Mouse (Mus musculus) NIH3T3 (cell line): ENCODE data around the gene Synm.

Experiments used
- DNase-seq: peaks from one replicate; pipeline ENCODE4 v3.0.0-alpha.2; 2012; ENCODE audit warnings: low read depth

Synm gene

DNA sequence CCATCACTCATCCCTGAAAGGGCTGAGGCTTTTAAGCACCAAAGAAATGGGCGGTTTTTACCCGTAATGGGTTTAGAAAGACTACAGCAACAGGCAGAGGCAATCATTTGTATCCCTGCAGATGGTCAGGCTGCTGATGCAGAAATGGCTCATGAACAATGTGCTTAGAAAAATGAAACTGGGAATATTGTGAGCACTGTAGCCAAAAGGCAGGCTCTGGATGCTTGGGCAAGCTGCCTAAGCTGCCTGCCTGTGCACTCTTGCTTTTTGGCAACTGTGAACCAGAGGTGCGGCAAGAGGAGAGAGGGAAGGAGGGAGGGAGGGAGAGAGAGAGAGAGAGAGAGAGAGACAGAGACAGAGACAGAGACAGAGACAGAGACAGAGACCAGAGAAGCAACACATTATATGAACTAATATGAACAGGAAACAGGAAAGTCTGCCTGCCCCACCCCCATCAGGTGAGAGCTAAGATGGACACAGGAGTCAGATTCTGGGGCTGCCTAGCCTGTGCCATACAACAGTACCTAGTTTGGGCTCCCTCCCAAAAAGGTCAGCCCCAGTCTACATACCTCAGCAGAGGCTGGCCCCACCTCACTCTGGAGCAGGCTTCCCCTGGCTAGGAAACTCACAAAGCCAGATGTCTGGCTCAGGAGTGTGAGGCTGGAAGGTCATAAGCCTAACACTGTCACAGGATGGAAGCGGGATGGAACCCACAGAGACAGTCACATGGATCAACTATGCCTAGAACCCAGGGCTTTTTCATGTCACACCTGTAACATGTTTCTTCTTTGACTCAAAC is 9.9 kb downstream of the Synm start:
- DNase-seq, result peak; percentile 71

GRCm38 (mm10) chr7:67747731-67748305 is 11.7 kb downstream of the Synm start:
- peak; percentile 47 for DNase-seq

DNA sequence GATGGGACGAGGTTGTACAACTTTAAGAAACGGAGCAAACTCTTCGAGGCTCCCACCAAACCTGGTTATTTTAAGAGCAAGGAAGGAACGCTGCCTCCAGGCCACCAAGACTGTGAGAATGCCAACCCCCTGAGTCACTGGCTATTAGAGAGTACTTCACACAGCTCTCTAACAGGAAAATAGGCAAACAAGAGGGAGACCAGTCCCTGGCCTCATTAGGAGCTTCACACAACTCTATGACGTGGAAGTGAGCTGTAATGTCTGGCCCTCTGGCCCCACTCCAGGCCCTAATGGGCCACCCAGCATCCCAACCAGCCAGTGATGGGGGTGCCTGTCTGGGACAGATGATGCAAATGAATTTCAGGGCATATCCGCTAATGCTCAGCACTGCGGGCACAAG is 17.8 kb downstream of the Synm start:
- DNase-seq, result peak; percentile 87

DNA sequence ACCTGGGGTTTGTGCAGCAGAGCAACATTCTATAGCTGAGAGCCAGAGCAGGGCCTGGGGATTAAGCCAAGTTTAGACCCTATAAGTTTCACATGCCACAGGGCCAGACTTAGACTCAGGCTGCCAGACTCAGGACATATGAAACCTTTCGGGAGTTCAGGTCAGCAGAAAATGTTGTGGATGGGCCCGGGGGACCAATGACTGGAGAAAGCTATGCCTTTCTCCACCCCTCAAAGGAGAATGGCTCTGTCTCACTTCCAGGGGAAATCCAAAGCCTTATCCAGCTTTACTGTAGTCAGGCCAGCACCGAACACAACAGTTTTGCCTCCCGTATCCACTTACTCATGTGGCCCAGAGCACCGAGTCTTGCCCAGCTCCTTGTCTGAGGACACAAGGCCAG is 18.7 kb downstream of the Synm start:
- peak; percentile 76 for DNase-seq

- DNase-seq, result peak; percentile 63
These were observed 19.2 kb downstream of the Synm start for GRCm38 (mm10) chr7:67740382-67740781.

- no peak for DNase-seq
These were observed 27.3 kb downstream of the Synm start for GRCm38 (mm10) chr7:67732276-67732675.

DNA sequence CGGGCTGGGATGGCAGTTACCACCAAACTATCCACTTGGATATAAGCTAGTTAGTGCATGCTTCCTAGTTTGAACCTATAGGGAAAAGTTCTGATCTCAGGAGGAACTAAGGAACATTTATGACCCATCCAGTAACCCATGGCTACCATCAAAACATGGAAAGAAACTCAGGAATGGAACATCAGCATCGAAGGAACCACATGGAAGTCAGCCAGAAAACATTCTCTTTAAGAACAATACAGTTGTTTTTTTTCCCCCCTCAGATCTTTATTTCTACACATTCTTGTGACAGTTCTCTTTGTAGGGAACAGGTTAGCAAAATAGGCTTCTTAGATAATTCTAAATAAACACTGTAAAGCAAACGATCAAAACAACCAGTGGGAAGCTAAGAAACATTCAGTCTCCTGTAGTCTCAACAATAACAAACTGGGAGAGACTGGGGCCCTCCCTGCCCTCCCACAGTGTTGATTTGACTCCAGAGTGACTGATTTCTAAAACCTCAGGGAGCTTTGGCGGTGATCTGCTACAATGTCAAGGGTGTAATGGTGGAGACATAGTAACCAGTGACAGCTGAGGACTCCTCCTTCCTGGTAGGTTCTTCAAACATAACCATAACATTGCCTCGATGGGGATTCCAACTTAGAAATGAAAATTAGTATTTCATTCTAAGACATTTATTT is 29.0 kb downstream of the Synm start:
- peak; percentile 44 for DNase-seq

DNA sequence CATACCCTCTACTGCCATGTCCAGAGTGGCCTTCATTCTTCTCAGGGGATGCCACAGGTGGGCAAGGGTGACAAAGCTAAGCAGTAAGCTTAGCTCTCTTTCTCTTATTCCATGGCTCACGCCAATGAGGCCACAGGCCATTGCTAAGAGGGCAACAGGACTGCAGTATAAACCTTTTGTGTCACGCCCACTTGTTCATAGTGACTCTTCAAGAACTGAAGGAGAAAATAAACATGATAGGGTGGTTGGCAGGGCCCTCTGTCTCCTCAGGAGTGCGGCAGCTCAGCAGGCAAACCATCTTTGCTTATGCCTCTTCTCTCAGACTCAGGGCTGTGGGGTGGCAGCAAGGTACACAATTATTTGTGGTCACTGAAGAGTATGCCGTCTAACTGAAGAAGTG is 30.7 kb downstream of the Synm start:
- no peak for DNase-seq

- DNase-seq, result no peak
These were observed 31.3 kb downstream of the Synm start for GRCm38 (mm10) chr7:67728203-67728602.

DNA sequence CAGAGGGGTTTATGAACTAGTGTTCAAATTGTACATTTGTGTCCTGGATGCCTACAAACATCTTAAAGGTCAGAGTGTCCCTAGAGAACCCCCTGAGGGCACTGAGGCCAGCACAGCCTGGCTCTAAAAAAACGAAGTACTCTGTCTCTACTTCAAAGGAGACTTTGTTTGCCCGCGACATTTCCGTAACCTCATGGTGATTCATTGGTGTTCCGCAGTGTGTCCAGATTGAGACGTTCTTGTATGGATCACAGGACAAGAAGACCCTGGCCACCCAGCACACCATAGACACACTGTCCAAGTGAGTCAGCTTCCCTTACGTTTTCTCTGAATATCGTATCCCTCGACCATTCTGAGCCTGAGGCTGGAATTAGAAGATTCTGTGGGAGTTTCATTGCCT is 34.5 kb downstream of the Synm start:
- no peak for DNase-seq

DNA sequence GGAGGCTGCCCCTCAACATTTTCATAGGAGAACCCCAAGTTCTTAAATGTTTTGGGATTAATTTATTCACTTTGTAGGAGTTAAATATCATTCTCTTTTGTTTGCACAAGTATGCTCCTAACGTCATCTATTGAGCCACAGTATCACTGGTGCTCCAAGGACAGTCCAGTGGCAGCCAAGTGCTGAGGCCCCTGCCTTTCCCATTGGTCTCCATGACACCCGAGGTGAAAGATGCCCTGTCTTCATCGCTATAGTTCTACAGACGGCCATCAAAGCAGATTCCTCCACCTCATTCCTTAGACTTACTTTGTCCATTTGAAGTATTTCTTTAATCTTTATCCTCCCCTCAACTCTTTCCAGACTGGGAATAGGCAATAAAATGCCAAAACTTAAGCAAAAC is 35.0 kb downstream of the Synm start:
- no peak for DNase-seq

DNA sequence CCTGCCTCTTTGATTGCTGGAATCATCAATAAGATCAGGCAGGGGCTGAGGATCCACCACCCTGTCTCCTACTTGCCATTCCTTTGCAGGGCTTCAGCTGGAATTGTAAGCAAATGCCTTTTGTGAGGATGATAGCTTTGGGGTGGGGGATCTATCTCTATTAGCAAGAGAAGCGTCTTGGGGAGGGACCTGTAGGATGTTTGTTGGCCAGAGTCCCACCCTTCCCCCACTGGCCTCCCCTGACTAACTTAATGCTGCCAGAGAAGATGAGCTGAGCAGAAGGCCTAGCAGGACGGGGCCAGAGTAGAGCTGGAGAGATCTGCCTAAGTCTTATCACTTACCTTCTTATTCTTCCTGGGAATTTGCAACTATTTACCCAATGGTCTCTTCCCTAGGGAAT is 37.4 kb downstream of the Synm start:
- no peak for DNase-seq

DNA sequence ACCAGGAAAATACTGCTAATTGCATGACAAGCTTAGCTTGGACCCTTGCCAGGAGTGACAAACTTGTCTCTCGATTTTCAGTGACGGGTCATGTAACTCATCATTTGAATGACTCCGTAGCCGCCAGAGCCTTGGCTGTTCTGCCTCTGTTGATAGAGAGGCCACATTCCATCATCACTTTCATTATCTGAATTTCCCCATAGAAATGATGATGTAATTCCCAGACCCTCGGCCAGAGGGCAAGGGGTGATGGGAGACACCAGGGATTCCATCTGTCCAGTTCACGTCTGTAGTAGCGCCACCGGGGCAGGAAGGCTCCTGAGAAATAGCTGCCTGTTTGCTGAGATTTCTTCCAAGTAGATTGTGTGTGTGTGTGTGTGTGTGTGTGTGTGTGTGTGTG is 40.7 kb downstream of the Synm start:
- peak; percentile 33 for DNase-seq

DNA sequence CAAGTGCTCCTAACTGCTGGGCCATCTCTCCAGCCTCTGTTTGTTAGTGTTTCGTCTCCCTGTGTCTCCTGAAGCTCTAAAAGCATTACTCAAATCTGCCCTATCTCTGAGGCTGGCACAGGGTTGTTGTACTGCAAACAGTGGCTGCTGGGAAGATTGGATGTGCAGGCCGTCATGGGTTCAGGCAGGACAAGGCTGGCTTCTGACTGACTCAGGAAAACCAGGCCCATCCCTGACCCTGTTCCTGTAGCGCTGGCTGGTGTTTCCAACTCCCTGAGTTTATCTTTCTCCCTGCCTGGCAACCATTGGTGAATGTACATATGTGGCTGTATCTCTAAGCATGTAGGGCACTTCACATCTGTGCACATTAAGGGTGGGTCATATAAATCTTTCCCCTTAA is 42.0 kb downstream of the Synm start:
- no peak for DNase-seq

- no peak for DNase-seq
These were observed 42.6 kb downstream of the Synm start for GRCm38 (mm10) chr7:67716925-67717324.

- no peak for DNase-seq
These were observed 43.2 kb downstream of the Synm start for GRCm38 (mm10) chr7:67716213-67716878.

DNA sequence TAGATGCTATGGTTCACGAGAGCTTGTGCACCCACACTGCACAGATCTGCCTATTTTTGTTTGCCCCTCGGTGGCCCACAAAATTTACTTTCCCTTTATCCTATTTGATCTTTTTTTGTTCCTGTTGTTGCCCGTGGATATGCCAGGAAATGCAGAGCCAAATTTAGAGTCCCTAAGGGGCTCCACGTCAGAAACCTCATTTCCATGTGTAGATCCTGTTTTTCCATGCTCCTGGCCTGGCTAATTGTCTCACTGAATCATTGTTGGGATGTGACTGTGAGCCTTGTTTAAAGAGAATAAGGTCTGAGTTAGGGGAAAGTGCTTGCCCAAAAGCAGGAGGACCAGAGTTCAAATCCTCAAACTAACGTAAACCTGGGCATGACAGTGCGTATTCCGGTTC is 44.4 kb downstream of the Synm start:
- DNase-seq, result no peak

DNA sequence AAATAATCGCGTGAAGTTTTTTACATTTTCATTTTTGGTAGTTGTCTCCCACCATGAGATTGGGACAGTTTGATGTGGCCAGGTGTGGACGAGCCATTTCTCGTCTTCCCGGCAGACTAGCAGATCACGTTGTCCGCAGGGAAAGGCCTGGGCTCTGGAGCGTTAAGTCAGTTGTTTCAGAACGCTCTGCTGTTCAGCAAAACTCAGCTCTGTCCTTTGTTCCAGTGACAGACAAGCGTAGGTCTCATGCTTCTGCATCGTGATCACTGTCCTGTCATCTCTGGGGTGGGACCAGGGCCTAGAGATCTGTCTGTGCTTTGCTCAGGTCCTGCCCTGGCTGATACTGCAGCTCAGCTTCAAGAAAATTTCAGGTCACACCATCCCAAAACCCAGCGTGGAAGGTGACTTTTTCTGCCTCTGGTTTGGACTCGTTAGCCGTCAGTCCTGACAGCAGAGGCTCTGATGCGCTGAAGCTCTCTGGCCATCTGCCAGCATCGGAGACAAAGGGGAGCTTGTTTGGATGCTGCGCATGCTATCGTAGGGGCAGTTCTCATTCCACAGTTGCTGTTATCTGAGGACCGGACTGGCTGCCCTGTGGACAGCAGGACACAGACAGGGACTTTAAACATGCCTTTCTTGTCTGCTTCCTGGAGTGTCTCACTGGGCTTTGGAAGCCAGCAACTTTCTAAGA is 45.6 kb downstream of the Synm start:
- DNase-seq, result no peak

DNA sequence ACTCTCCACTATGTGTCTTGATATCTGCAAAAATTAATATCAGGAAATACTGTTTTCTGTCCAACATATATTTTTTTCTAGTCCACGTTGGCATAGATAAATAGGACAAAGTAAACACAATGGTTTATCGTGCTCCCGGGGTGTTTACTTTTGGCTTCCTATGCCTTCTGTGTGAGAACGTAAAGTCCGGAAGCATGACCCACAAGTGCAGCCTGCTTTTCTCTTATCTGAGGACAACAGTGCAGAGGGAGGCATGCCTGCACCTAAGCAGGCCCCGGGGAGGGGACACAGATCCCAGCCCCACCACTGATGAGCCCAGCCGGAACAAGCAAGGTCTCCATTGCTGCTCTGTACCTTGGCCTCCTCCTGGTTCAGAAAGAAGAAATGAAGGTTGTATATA is 49.3 kb downstream of the Synm start:
- no peak for DNase-seq

- DNase-seq, result no peak
These were observed 51.4 kb downstream of the Synm start for GRCm38 (mm10) chr7:67708160-67708559.

DNA sequence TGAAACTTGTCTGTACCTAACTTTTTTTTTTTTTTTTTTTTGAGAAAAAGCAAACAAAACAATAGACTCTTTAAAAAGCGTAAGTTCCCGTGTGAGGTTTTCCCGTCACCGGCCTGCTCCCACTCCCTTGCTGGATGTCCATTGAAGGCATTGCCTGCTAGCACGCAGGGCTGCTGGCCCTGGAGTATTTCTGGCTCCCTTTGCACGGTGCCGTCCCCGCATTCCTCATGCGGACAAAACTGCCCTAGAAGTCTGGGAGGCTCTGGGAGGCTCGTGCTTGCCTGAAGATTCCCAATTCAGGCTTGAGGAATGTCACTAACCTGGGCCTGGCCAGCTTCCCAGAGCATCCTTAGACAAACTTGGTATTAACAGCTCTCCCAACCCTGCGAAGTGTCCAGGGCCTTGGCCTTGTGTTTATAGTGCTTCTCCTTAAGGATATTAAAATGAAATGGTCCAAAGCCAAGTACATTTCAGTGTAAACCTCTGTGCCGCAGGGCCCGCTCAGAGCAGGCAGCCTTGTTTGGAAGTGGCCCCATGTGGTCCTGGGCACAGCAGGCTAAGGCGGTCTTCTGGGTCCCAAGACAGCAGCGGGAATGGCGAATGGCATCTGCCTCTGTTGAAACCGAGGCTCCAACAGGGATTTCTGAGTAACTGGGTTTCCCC is 58.2 kb downstream of the Synm start:
- no peak for DNase-seq

GRCm38 (mm10) chr7:67700846-67701245 is 58.7 kb downstream of the Synm start:
- DNase-seq, result peak; percentile 60
